Mouse (Mus musculus) activated CD4-positive, CD25-positive, alpha-beta regulatory T cell, adult 4 months (primary cell): ENCODE measurements around the gene Lrrc28. TPM values are rescaled to one million over a fixed set of nuclear protein-coding genes. Genes with fewer than 3 reads are reported as not detected.
"Not testable (repeated sequence)": the region's sequence is repeated elsewhere in the genome, so short reads cannot be mapped to it uniquely, and the experiment has no call there.

Experiments
- ATAC-seq: one replicate; pipeline ENCODE4 v1.8.0; 2017
- polyA plus RNA-seq, 2 experiments: library from polyadenylated mRNA; unstranded; fragments of 100-300 nt; shearing (Covaris generic); gene quantifications; one replicate each; pipeline ENCODE4 v1.2.1; 2017

The Lrrc28 gene
- polyA plus RNA-seq, 2 experiments from 2014 or later: 18.4 to 20.6 TPM

- no peak for ATAC-seq
Measured at GRCm38 (mm10) chr7:67528063-67528811, 116.8 kb downstream of the Lrrc28 start.

DNA sequence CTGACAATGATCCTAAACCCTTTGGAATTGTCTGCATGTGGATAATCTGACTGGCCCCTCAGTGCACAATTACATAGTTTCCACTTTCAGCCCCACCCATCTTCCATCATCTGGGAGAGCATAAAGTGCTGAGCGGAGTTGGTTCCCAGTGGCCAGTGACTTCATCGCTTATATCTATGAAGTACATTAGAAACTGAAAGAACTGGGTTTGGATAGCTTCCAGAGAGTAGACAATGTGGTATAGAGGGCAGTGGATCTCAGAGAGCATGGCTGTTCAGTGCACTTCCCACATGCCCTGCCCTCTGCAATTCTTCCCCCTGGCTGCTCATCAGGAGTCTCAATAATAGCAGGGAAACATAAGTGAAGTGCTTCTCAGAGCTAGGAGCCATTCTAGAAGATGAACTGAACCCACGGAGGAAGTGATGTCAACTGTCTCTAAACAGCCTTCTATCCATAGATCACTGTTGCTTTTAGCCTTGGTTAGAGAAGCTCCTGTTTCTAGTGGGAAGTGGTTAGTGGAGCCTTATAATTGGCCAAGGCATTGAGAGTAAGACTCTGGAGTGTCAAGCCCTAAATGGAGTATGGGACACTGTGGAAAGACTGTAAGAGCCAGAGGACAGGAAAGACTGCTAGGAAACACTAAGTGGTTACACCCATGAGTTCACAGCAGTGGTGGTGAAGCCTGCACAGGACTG, 119.0 kb downstream of the Lrrc28 start:
- no peak for ATAC-seq

DNA sequence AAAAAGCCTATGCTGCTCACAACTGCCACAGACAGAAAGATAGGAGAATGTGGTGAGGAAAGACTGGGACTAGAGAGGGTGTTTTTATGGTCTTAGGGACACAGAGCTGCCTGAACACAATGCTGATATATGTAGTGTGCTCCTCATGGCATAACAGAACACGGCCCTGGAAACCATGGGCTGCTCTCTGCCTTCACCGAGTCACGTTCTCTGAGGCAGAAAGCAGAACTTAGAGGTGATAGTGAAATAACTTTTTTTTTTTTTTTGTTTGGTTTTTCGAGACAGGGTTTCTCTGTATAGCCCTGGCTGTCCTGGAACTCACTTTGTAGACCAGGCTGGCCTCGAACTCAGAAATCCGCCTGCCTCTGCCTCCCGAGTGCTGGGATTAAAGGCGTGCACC, 121.0 kb downstream of the Lrrc28 start:
- ATAC-seq: not testable (repeated sequence)

GRCm38 (mm10) chr7:67523400-67523799, 121.7 kb downstream of the Lrrc28 start:
- ATAC-seq: no peak

DNA sequence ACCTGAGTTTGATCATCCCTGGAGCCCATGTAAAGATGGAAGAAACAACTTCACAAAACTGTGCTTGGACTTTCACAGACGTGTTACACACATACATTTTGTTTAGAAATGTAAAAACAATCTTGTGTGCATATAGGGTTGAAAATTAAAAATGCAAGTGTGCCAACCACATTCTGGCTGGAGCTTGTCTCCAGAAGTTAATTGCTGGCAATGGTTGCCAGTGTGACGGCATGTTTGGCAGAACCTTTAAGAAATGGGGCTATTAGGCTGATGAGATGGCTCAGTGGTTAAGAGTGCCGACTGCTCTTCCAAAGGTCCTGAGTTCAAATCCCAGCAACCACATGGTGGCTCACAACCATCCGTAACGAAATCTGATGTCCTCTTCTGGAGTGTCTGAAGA, 123.3 kb downstream of the Lrrc28 start:
- not testable (repeated sequence) for ATAC-seq

- no peak for ATAC-seq
Measured at GRCm38 (mm10) chr7:67520959-67521358, 124.1 kb downstream of the Lrrc28 start.

- no peak for ATAC-seq
Measured at GRCm38 (mm10) chr7:67520001-67520400, 125.1 kb downstream of the Lrrc28 start.

DNA sequence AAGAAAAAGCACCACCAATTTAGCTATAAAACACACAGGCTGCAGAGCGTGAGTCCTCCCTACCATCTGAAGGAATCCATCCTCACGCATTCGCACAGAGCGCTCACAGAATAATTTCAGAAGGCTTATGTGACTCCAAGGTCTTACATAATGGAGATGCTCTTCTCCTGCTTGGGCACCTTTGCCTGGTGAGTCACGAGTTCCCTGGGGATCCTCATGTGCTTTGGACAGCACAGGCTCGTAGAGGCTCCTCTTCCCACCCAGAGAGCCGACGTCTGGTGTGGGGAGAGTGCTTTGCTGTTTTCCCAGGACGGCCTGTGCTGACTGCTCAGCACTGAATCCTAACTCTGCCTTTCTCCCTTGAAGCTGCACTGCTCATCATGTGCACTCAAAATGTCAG, 129.4 kb downstream of the Lrrc28 start:
- no peak for ATAC-seq

- no peak for ATAC-seq
Measured at GRCm38 (mm10) chr7:67514893-67515292, 130.2 kb downstream of the Lrrc28 start.

- no peak for ATAC-seq
Measured at GRCm38 (mm10) chr7:67514380-67514779, 130.7 kb downstream of the Lrrc28 start.

DNA sequence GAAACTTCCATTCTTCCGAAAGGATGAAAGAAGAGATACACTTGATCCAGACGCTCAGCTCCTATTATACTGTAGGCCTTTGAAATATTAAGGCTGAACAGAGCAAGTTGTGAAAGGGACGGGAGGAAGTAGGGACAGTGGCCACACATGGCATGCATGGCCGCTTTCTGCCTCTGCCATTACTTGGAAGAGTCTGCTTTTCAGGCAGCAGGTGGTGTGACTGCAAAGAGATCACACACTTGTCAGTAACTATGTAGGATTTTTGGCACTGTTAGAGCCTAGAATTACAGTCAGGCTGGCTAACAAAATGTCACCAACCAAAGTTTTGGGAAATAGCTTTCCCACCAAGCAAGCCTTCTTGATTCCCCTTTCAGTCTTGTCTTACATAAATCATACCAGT, 131.4 kb downstream of the Lrrc28 start:
- no peak for ATAC-seq

- no peak for ATAC-seq
Measured at GRCm38 (mm10) chr7:67511606-67512005, 133.5 kb downstream of the Lrrc28 start.

- no peak for ATAC-seq
Measured at GRCm38 (mm10) chr7:67503281-67504010, 141.6 kb downstream of the Lrrc28 start.

GRCm38 (mm10) chr7:67502631-67503030, 142.4 kb downstream of the Lrrc28 start:
- ATAC-seq: no peak

GRCm38 (mm10) chr7:67500878-67501277, 144.2 kb downstream of the Lrrc28 start:
- no peak for ATAC-seq

- ATAC-seq: no peak
Measured at GRCm38 (mm10) chr7:67500076-67500828, 144.8 kb downstream of the Lrrc28 start.

- no peak for ATAC-seq
Measured at GRCm38 (mm10) chr7:67499516-67499915, 145.6 kb downstream of the Lrrc28 start.

- ATAC-seq: no peak
Measured at GRCm38 (mm10) chr7:67493795-67494687, 151.0 kb downstream of the Lrrc28 start.

GRCm38 (mm10) chr7:67487889-67488411, 157.1 kb downstream of the Lrrc28 start:
- no peak for ATAC-seq

DNA sequence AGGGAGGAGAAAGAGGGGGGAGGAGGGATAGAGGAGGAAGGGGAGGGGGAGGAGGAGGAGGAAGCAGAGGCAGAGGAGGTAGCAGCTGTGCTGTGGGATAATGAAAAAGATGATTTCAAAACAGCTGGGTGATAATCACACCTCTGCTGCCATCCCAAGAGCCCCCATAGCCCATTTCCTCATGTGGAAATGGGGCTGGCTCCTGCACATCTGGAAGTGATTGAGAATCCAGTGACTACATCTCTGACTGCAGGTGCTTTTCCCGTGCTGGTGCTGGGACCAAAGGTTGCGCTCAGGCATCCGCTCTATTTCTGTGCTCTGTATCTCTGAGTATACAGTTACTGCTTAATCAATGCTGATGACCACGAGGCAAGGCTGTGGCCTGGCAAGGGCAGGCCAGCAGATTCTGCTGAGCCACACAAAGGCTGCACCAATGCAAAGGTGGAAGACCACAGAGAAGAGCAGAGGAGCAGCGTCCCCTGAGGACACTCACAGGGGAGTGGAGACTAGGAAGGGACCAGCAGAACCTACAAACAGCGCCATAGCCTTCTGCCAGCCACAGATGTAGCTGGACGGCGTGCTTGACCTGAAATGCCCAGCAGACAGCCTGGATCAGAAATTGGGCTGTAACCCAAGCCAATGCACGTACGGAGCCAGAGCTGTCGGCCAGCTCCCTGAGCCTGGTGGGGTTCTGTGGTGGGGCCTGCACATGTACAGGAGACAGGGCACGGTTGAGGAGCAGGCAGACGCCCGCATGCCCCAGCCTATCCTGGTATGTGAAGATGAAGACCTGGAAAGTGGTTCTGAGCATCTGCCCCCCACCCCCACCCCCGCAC, 157.9 kb downstream of the Lrrc28 start:
- no peak for ATAC-seq
